Mouse (Mus musculus) splenic B cell, adult 2 months (primary cell): Measurements from ENCODE around the gene Wdr95.

ENCODE experiments used
- DNase-seq: peaks from one replicate; pipeline ENCODE4 v3.0.0-alpha.2; 2011; ENCODE audit warnings: low read depth, low spot score
- H3K27me3 ChIP-seq: 2 replicates; pipeline ENCODE4 v1.6.1; 2012; ENCODE audit warnings: mild to moderate bottlenecking, low read length, moderate library complexity, mixed read lengths; ENCODE audit not compliant: control insufficient read depth, poor library complexity, insufficient read depth, severe bottlenecking
- H3K36me3 ChIP-seq: 2 replicates; pipeline ENCODE4 v1.6.1; 2012; ENCODE audit warnings: mild to moderate bottlenecking, low read length, moderate library complexity, mixed read lengths; ENCODE audit not compliant: control insufficient read depth, poor library complexity, insufficient read depth, severe bottlenecking

The Wdr95 gene

DNA sequence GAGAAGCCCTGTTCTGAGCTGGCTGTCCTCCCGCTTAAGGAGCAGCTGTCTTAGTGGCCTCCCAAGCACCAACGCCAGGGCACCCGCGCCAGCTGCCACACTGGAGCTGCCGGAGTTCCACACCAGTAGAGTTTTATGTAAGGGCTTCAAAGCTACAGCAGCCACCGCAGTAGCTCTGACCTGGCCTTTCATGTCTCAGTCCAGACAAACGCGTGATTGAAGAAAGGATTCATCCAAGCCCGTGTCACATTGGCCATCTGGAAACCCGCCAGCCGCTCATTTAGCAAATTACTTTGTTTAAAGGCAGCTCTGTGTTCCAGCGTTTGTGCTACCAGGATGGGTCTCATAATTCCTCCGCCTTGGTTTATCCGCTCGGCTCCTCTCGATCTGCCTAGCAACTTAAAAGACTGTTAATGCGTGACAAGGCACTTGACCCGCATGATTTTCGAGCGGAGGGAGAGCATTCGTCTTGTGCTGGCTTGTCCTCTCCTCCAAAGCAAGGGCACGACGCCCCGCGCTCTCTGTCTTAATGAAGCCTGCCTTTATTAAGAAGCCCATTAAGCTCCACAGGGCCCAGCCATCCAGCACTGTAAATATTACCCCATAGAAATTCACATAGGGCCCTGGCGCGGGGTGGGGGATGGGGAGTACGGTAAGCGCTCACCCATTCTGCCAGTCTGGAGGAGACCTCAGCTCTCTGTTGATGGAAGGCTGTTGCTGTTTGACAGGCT, at the start of gene Wdr95:
Gene Wdr95 (plus strand): TSS at position 681 of the 731 bp plus-strand sequence.
- DNase-seq = no peak
- H3K27me3 ChIP-seq = no peaks in the 10 kb centered on the region
- no peaks in the 10 kb centered on the region for H3K36me3 ChIP-seq

DNA sequence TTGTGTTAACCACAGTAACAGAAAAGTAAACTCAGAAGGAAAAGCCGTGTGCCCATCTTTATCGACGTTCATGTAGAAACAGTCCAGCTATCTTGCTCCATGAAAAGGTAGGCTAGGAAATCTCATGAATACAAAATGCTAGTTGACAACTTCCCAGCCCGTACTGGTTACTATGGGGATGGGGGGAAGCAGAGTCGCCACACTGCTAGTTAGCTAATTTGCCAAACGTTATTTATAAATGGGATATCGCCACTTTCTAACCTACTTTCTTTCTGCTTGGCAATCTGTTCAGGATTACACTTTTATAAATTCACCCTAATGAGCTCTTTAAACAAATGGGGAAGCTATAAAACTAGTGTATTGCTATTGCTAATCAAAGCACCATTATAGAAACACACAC, 46.6 kb upstream of the Wdr95 start:
- no peaks in the 10 kb centered on the region for H3K36me3 ChIP-seq
- no peak for DNase-seq
- no peaks in the 10 kb centered on the region; the same call in 1 of the 2 replicates for H3K27me3 ChIP-seq

GRCm38 (mm10) chr5:149483321-149484052, 45.0 kb upstream of the Wdr95 start:
- peak; percentile 10 for DNase-seq
- no peaks in the 10 kb centered on the region; the same call in 1 of the 2 replicates for H3K27me3 ChIP-seq
- H3K36me3 ChIP-seq = no peaks in the 10 kb centered on the region

DNA sequence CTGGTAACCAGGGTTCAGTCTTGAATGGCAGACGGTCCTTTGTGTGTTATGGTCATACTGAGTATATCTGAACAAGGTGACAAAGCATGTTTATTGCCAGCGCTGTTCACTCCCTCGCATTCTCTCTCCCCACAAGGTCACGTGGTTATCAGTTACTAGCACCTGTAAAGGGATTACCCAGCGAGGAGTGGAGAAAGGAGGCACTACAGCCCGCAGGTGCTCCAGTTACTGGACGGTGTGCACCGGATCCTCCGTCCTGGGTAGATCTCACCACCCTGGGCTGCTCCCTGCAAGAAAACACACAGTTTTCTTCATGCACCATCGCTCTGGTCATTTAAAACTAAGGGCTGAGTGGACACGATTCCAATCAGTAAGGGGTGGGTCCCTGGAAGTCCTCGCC, 44.2 kb upstream of the Wdr95 start:
- Histone ChIP-seq H3K27me3 (no peaks in the 10 kb centered on the region; the same call in 1 of the 2 replicates), H3K36me3 (no peaks in the 10 kb centered on the region)
- no peak for DNase-seq

DNA sequence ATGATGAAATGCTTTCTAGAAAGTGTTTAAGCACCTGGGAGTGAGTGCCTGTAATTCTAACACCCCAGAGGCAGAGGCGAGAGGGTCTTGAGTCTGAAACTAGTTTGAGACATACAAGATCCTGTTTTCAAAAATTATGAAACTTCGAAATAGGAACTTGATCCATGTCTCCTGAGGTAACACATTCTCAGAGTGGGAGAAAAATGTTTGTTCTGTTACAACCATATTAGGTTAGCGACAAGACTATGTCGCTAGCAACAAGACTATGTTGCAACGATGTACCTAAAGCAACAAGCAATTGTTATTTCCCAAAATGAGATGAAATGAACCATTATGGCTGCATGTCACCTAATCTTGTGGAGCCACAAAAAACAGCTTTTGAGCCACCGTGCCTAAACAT, 43.0 kb upstream of the Wdr95 start:
- no peaks in the 10 kb centered on the region for H3K36me3 ChIP-seq
- no peak for DNase-seq
- no peaks in the 10 kb centered on the region; the same call in 1 of the 2 replicates for H3K27me3 ChIP-seq

- H3K27me3 ChIP-seq = no peaks in the 10 kb centered on the region
- no peak for DNase-seq
These were observed 40.0 kb upstream of the Wdr95 start for GRCm38 (mm10) chr5:149488360-149489021.

DNA sequence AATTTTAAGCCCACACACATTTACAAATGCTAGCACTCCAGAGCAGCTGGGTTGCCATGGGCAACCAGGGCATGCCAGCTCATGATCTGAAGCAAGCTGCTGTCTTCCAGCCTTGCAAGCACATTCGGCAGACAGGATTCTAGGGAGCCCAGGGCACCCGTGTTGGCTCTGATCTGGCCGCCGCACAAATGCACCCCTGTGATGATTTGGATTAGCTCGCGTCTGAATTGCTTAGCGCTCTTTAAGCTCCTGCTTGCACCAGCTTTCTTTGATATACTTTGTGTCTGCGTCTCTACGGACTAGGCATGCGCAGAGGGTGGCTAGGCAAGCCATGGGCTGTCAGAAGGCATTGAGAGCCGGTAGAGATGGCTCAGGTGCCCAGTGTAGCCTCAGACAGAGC, 39.3 kb upstream of the Wdr95 start:
- H3K27me3 ChIP-seq = no peaks in the 10 kb centered on the region
- no peaks in the 10 kb centered on the region for H3K36me3 ChIP-seq
- no peak for DNase-seq

More at GRCm38 (mm10) chr5:149488360-149489021, 40.0 kb upstream of the Wdr95 start:
- no peaks in the 10 kb centered on the region for H3K36me3 ChIP-seq

DNA sequence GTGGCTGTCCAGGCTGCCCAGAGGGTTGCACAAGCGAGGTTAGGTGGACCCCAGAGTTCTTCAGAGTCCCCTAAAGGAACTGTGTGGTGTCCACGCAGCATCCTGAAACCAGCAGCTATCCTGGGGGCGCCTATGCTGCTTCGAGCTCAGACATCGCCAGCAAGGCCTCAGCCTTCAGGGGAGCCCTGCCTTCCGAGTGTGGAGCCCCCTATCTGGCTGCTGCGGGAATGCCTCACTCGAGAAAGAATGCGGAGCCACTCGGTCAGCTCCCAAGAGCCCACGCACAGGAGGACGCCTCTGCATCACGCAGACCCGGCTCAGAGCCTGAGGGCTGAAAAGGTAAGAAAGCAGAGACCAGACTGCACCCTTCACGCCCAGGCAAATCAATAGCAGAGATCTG, 38.2 kb upstream of the Wdr95 start:
- Histone ChIP-seq H3K36me3 (no peaks in the 10 kb centered on the region), H3K27me3 (no peaks in the 10 kb centered on the region)
- DNase-seq = no peak

- H3K36me3 ChIP-seq = no peaks in the 10 kb centered on the region
These were observed 32.8 kb upstream of the Wdr95 start for GRCm38 (mm10) chr5:149495655-149496054.

GRCm38 (mm10) chr5:149496401-149497066, 31.9 kb upstream of the Wdr95 start:
- H3K36me3 ChIP-seq = no peaks in the 10 kb centered on the region
- DNase-seq = no peak

More at GRCm38 (mm10) chr5:149495655-149496054, 32.8 kb upstream of the Wdr95 start:
- H3K27me3 ChIP-seq = no peaks in the 10 kb centered on the region
- DNase-seq = no peak

GRCm38 (mm10) chr5:149499936-149500335, 28.5 kb upstream of the Wdr95 start:
- DNase-seq = no peak
- Histone ChIP-seq H3K27me3 (no peaks in the 10 kb centered on the region), H3K36me3 (no peaks in the 10 kb centered on the region)

More at GRCm38 (mm10) chr5:149496401-149497066, 31.9 kb upstream of the Wdr95 start:
- no peaks in the 10 kb centered on the region for H3K27me3 ChIP-seq

GRCm38 (mm10) chr5:149503423-149504175, 24.9 kb upstream of the Wdr95 start:
- no peak for DNase-seq
- Histone ChIP-seq H3K36me3 (no peaks in the 10 kb centered on the region), H3K27me3 (no peaks in the 10 kb centered on the region)

DNA sequence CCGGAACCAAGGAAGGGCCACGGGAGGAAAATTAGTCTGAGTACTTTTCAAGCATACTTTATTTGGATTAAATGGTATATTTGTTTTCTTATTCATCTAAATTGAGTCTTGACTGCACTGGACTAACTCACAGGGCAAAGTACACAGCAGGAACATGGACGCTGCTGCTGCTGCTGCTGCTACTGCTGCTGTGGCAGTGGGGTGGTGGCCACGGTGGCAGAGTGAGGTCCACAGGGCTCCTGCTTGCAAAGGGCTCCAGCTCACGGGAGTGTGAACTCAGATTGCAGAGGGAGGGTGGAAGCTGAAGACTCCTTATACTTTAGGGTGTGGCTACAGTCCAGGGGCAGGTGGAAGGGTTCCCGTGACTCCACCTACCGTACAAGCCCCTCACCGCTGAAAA, 23.5 kb upstream of the Wdr95 start:
- Histone ChIP-seq H3K27me3 (no peaks in the 10 kb centered on the region), H3K36me3 (no peaks in the 10 kb centered on the region)
- DNase-seq = no peak

DNA sequence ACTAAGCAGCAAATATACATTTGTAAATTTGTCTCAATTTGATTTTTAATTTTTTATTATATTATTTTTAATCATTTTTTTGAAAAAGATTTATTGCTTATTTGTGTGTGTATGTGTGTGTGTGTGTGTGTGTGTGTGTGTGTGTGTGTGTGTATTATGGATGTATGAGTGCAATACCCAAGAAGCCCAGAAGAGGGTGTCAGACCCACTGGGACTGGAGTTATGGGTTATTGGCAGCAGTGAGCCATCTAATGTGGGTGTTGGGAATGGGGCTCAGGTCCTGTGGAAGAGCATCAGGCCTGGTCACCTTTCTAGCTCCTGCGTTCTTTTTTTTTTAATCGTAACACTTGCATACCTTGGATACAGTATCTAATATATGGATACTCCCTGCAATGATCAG, 22.4 kb upstream of the Wdr95 start:
- no peak for DNase-seq
- Histone ChIP-seq H3K27me3 (no peaks in the 10 kb centered on the region), H3K36me3 (no peaks in the 10 kb centered on the region)
